In genomic region chr13:41360272-41360815, GRCm38 (mm10) we compare ENCODE assay signal across 9 mouse cellular contexts.
A peak's percentile ranks its signal among the peaks of the same experiment; 100 is the strongest.
DNase-seq lines count a peak whose midpoint lies in the region; ATAC-seq lines count a peak whose summit lies in the region.
"Had no signal": no experiment of that assay in that cellular context is flagged by ENCODE, and none has a peak within 500 bp of the region (broad histone marks: within the 10 kb centered on the region; RNA-seq: fewer than 3 reads in every experiment).

No protein-coding gene starts in this region.

- no peak for DNase-seq in lung, postnatal 4 days
- no peak for DNase-seq in forebrain, embryonic 14.5 days (ENCODE audit: low spot score)
- DNase-seq in limb, embryonic 11.5 days (ENCODE audit: low spot score) = peak; percentile 26
- no peak for DNase-seq in spleen, postnatal 36 days (ENCODE audit: low spot score in 2 of 2)
- no peak for DNase-seq in cerebellum, adult 9-10 months
- DNase-seq: cerebellum, adult 11 months had no signal

- WGBS in lung, embryonic 15.5 days = 45% methylated on average over 8 of the region's 8 CpGs
- WGBS in forebrain, embryonic 14.5 days = 19% methylated on average over 8 of the region's 8 CpGs
- 40% methylated on average over 8 of the region's 8 CpGs for WGBS in limb, embryonic 11.5 days
- 23% methylated on average over 8 of the region's 8 CpGs for WGBS in neural tube, embryonic 15.5 days

- no peak overlapping the region for H3K4me3 ChIP-seq in lung, embryonic 15.5 days
- no peak overlapping the region for H3K4me3 ChIP-seq in forebrain, embryonic 14.5 days (ENCODE audit: low read depth, low read length)
- H3K4me3 ChIP-seq in limb, embryonic 11.5 days (ENCODE audit: low read depth, low read length) = no peak overlapping the region
- H3K4me3 ChIP-seq in neural tube, embryonic 15.5 days (replicated peaks) = no peak overlapping the region

- no peaks in the 10 kb centered on the region for H3K36me3 ChIP-seq in lung, embryonic 15.5 days
- no peaks in the 10 kb centered on the region for H3K36me3 ChIP-seq in forebrain, embryonic 14.5 days (ENCODE audit: control insufficient read depth, insufficient read depth, low read length)
- no peaks in the 10 kb centered on the region for H3K36me3 ChIP-seq in limb, embryonic 11.5 days (ENCODE audit: control insufficient read depth, insufficient read depth, low read length)
- H3K36me3 ChIP-seq in neural tube, embryonic 15.5 days = no peaks in the 10 kb centered on the region

- H3K4me2 ChIP-seq in lung, embryonic 15.5 days = peak overlapping the region; percentile 64
- peak overlapping the region; percentile 75 for H3K4me2 ChIP-seq in forebrain, embryonic 14.5 days (ENCODE audit: low read length)
- H3K4me2 ChIP-seq in limb, embryonic 11.5 days (ENCODE audit: low read depth, severe bottlenecking) = no peak overlapping the region
- peak overlapping the region; percentile 69; the same call in 1 of the 2 replicates for H3K4me2 ChIP-seq in neural tube, embryonic 15.5 days

- no peaks in the 10 kb centered on the region for H3K9me3 ChIP-seq in lung, embryonic 15.5 days
- H3K9me3 ChIP-seq in forebrain, embryonic 14.5 days (replicated peaks; ENCODE audit: control insufficient read depth, low read length) = no peaks in the 10 kb centered on the region
- H3K9me3 ChIP-seq in limb, embryonic 11.5 days (ENCODE audit: control insufficient read depth, low read length) = no peaks in the 10 kb centered on the region
- no peaks in the 10 kb centered on the region for H3K9me3 ChIP-seq in neural tube, embryonic 15.5 days (replicated peaks)

- H3K4me1 ChIP-seq in lung, embryonic 15.5 days = peaks cover 37% of the 10 kb centered on the region
- peaks cover 31% of the 10 kb centered on the region for H3K4me1 ChIP-seq in forebrain, embryonic 14.5 days (ENCODE audit: control insufficient read depth, insufficient read depth, low read length)
- no peaks in the 10 kb centered on the region for H3K4me1 ChIP-seq in limb, embryonic 11.5 days (ENCODE audit: control insufficient read depth, insufficient read depth, low read length)
- peaks cover 39% of the 10 kb centered on the region for H3K4me1 ChIP-seq in neural tube, embryonic 15.5 days

- ATAC-seq in lung, embryonic 15.5 days (ENCODE audit: borderline replicate concordance, extremely low read depth, low FRiP score, low TSS enrichment) = no peak
- ATAC-seq in forebrain, embryonic 14.5 days = no peak
- ATAC-seq in limb, embryonic 11.5 days (ENCODE audit: insufficient number of reproducible peaks, low FRiP score, low TSS enrichment, low read depth) = no peak
- no peak for ATAC-seq in neural tube, embryonic 15.5 days (ENCODE audit: low FRiP score)

- H3K27me3 ChIP-seq in lung, embryonic 15.5 days = no peaks in the 10 kb centered on the region
- no peaks in the 10 kb centered on the region for H3K27me3 ChIP-seq in forebrain, embryonic 14.5 days (replicated peaks; ENCODE audit: control insufficient read depth, insufficient read depth, low read length)
- no peaks in the 10 kb centered on the region for H3K27me3 ChIP-seq in limb, embryonic 11.5 days (ENCODE audit: control insufficient read depth, insufficient read depth, low read length)
- no peaks in the 10 kb centered on the region for H3K27me3 ChIP-seq in neural tube, embryonic 15.5 days (replicated peaks)

- H3K27ac ChIP-seq in lung, embryonic 15.5 days = no peak overlapping the region
- 0 out of 2 replicates have a peak overlapping the region, but pooled peaks have one; percentile 77 for H3K27ac ChIP-seq in forebrain, embryonic 14.5 days (ENCODE audit: low read depth, low read length)
- no peak overlapping the region for H3K27ac ChIP-seq in limb, embryonic 11.5 days (replicated peaks; ENCODE audit: low read depth, low read length)
- no peak overlapping the region for H3K27ac ChIP-seq in neural tube, embryonic 15.5 days (replicated peaks)
- H3K27ac ChIP-seq: macrophage had no signal

- no peak overlapping the region for H3K9ac ChIP-seq in lung, embryonic 15.5 days
- H3K9ac ChIP-seq in forebrain, embryonic 14.5 days (ENCODE audit: low read length) = no peak overlapping the region
- no peak overlapping the region for H3K9ac ChIP-seq in limb, embryonic 11.5 days (ENCODE audit: low read length)
- H3K9ac ChIP-seq in neural tube, embryonic 15.5 days (replicated peaks) = no peak overlapping the region
